Mouse (Mus musculus) olfactory bulb, adult 2 months (tissue): ENCODE results near the gene Isg15. TPM values are rescaled to one million over a fixed set of nuclear protein-coding genes. Genes with fewer than 3 reads are reported as not detected.

ENCODE experiments used
- H3K27ac ChIP-seq: fragments of 200-500 bp; 2 replicates; pipeline ENCODE4 v1.5.1; 2012; ENCODE audit warnings: low read depth, low read length; ENCODE audit not compliant: insufficient read depth
- H3K4me1 ChIP-seq: fragments of 200-500 bp; 2 replicates; pipeline ENCODE4 v1.6.1; 2012; ENCODE audit warnings: low read length; ENCODE audit not compliant: control insufficient read depth, insufficient read depth
- H3K4me3 ChIP-seq: fragments of 200-500 bp; 2 replicates; pipeline ENCODE4 v1.5.1; 2012; ENCODE audit warnings: mild to moderate bottlenecking, low read depth, low read length, moderate library complexity; ENCODE audit not compliant: insufficient read depth
- CTCF ChIP-seq: fragments of 200-500 bp; IDR thresholded peaks from 2 replicates; pipeline ENCODE4 v1.5.1; 2012; ENCODE audit warnings: low read depth, mild to moderate bottlenecking, low read length, moderate library complexity; ENCODE audit not compliant: insufficient read depth
- POLR2A ChIP-seq: fragments of 200-500 bp; IDR thresholded peaks from 2 replicates; pipeline ENCODE4 v1.6.1; 2012; ENCODE audit warnings: mild to moderate bottlenecking, low read depth, low read length, moderate library complexity; ENCODE audit not compliant: insufficient read depth
- WGBS: fragments of 180-500 bp; shearing (Covaris S2); methylation state at CpG from one replicate; pipeline ENCODE4 v1.1.7; 2018; 5-methylcytosine and 5-hydroxymethylcytosine counted together
- polyA plus RNA-seq: library from polyadenylated mRNA; stranded (reverse); fragments of >200 nt; gene quantifications from 2 replicates; pipeline ENCODE4 v1.2.4, GENCODE M21; 2012; ENCODE audit warnings: low replicate concordance; ENCODE audit not compliant: missing spikeins, insufficient read depth, insufficient read length

Isg15 gene
- polyA plus RNA-seq, 1 experiment = not detected

GRCm38 (mm10) chr4:156227752-156228392 lies 27.3 kb upstream of the Isg15 start:
- H3K27ac ChIP-seq = no peak overlapping the region
- TF ChIP-seq POLR2A = no peak
- no peak for TF ChIP-seq CTCF
- peaks cover 30% of the 10 kb centered on the region for H3K4me1 ChIP-seq
- H3K4me3 ChIP-seq = no peak overlapping the region
- WGBS = 40% methylated on average over 18 of the region's 18 CpGs

DNA sequence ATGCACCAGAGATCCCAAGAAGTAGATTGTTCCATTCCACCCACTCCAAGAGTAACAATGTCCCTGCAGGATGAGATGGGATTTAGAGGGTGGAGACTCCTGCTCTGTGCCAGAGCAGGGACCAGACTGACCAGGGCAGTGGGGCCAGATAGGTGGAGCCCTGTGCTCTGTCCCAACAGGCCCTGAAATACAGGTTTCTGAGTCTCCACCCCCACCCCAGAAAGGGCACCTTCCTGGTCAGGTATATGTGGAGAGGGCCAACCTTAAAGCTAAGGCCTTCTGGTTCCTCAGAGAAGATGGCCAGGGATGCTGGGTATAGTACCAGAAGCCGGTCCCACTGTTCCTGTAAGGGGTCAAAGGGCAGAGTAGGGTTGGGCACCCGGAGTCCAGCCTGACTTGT lies 23.7 kb upstream of the Isg15 start:
- TF ChIP-seq POLR2A (no peak), CTCF (no peak)
- Histone ChIP-seq H3K4me3 (no peak overlapping the region), H3K4me1 (peaks cover 19% of the 10 kb centered on the region), H3K27ac (no peak overlapping the region)
- 93% methylated on average over 2 of the region's 2 CpGs for WGBS

DNA sequence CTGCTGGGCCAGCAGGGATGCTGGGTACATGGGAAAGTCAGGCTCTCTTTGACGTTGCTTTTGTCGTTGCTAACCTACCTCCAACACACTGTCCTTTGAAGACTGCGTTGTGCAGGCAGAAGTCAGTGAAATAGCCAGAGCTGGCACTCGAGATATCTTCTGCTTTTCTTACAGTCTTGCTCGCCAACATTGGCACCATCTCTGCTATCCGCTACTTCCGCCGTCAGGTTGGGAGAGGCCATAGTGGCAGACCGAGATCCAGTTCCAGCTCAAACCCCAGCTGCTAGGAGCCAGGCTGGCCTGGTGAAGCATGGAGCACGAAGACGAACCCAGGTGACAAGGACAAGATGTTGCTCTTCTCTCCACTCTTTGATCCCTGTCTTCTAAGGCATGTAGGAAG lies 19.3 kb upstream of the Isg15 start:
- Histone ChIP-seq H3K4me1 (no peaks in the 10 kb centered on the region), H3K4me3 (no peak overlapping the region), H3K27ac (no peak overlapping the region)
- 89% methylated on average over 11 of the region's 11 CpGs for WGBS
- no peak for TF ChIP-seq CTCF
- TF ChIP-seq POLR2A = no peak

- H3K4me1 ChIP-seq = no peaks in the 10 kb centered on the region
- H3K27ac ChIP-seq = no peak overlapping the region
- TF ChIP-seq POLR2A = no peak
- TF ChIP-seq CTCF = no peak
- WGBS = 83% methylated on average over 16 of the region's 16 CpGs
- H3K4me3 ChIP-seq = no peak overlapping the region
Measured at GRCm38 (mm10) chr4:156217838-156218237, 17.2 kb upstream of the Isg15 start.

- no peak overlapping the region for H3K27ac ChIP-seq
- TF ChIP-seq CTCF (no peak), POLR2A (no peak)
- H3K4me3 ChIP-seq = no peak overlapping the region
- H3K4me1 ChIP-seq = no peaks in the 10 kb centered on the region
- WGBS = 83% methylated on average over 16 of the region's 16 CpGs
Measured at GRCm38 (mm10) chr4:156217022-156217669, 16.5 kb upstream of the Isg15 start.

GRCm38 (mm10) chr4:156216196-156216595 lies 15.6 kb upstream of the Isg15 start:
- WGBS = 83% methylated on average over 2 of the region's 2 CpGs
- TF ChIP-seq POLR2A = no peak
- TF ChIP-seq CTCF = no peak
- Histone ChIP-seq H3K4me1 (no peaks in the 10 kb centered on the region), H3K27ac (no peak overlapping the region), H3K4me3 (no peak overlapping the region)

- 67% methylated on average over 4 of the region's 4 CpGs for WGBS
- no peak within 1 kb of the TSS for H3K27ac ChIP-seq
- no peak within 1 kb of the TSS for H3K4me3 ChIP-seq
- TF ChIP-seq CTCF (no peak), POLR2A (no peak)
- no peaks in the 10 kb centered on the region for H3K4me1 ChIP-seq
Measured at GRCm38 (mm10) chr4:156215649-156216048, 15.0 kb upstream of the Isg15 start, which contains the start of gene Perm1. Gene Perm1 (plus strand): TSS chr4:156215868.

- Histone ChIP-seq H3K4me3 (no peak overlapping the region), H3K27ac (no peak overlapping the region), H3K4me1 (no peaks in the 10 kb centered on the region)
- TF ChIP-seq POLR2A = no peak
- no peak for TF ChIP-seq CTCF
- 87% methylated on average over 13 of the region's 13 CpGs for WGBS
Measured at GRCm38 (mm10) chr4:156213134-156213533, 12.5 kb upstream of the Isg15 start.

GRCm38 (mm10) chr4:156209963-156210635 lies 9.5 kb upstream of the Isg15 start:
- Histone ChIP-seq H3K4me1 (no peaks in the 10 kb centered on the region), H3K27ac (no peak overlapping the region), H3K4me3 (no peak overlapping the region)
- no peak for TF ChIP-seq CTCF
- TF ChIP-seq POLR2A = no peak
- 82% methylated on average over 13 of the region's 13 CpGs for WGBS
